Mouse (Mus musculus): ENCODE measurements around the gene Igfbp1.

GRCm38 (mm10) chr11:7149471-7149870 is 48.1 kb upstream of the Igfbp1 start:
- no peak for TF ChIP-seq CTCF (IDR thresholded peaks at IDR 0.05; ENCODE audit: insufficient read depth, low read depth, low read length)
- TF ChIP-seq POLR2A (IDR thresholded peaks at IDR 0.05; ENCODE audit: insufficient read depth, low read depth, low read length) = no peak

Data from olfactory bulb, adult 2 months (tissue).